32 mouse cellular contexts compared by ENCODE assay signal in genomic region chr6:41532181-41532580, GRCm38 (mm10). TPM values are rescaled to one million over a fixed set of nuclear protein-coding genes. Genes with fewer than 3 reads are reported as not detected.
A peak's percentile ranks its signal among the peaks of the same experiment; 100 is the strongest.
DNase-seq lines count a peak whose midpoint lies in the region; TF ChIP-seq lines count a peak whose summit lies in the region.
"Had no signal": no experiment of that assay in that cellular context is flagged by ENCODE, and none has a peak within 500 bp of the region (broad histone marks: within the 10 kb centered on the region; RNA-seq: fewer than 3 reads in every experiment).

No protein-coding gene starts in this region.

- no peak for TF ChIP-seq CTCF in lung, adult 2 months (IDR thresholded peaks at IDR 0.05; ENCODE audit: insufficient read depth, low read length)

- H3K4me1 ChIP-seq in lung, adult 2 months (ENCODE audit: control insufficient read depth, insufficient read depth, low read length), result no peaks in the 10 kb centered on the region
- H3K4me1 ChIP-seq: forebrain, embryonic 10.5 days; forebrain, embryonic 13.5 days; heart, embryonic 10.5 days; heart, embryonic 13.5 days had no signal

- 65% methylated on average over 4 of the region's 4 CpGs for WGBS in lung, adult 2 months

- no peak overlapping the region for H3K4me3 ChIP-seq in lung, adult 2 months (replicated peaks; ENCODE audit: extremely low read depth, low read depth, low read length)
- H3K4me3 ChIP-seq: forebrain, embryonic 10.5 days; forebrain, embryonic 13.5 days; gastrocnemius, adult 2 months; heart, embryonic 10.5 days; heart, embryonic 13.5 days had no signal

- peak; percentile 37 for DNase-seq in thymus, postnatal 0 days (ENCODE audit: low spot score)
- DNase-seq in thymus, postnatal 10 days (ENCODE audit: low spot score in 2 of 2), result no peak
- DNase-seq in CD4-positive helper T cell, adult 2 months (ENCODE audit: low read depth, low spot score), result peak; percentile 49
- DNase-seq in CD4-positive, CD25-positive, alpha-beta regulatory T cell, adult 2 months (ENCODE audit: low read depth, low spot score), result peak; percentile 58
- peak; percentile 55 for DNase-seq in induced T-regulatory cell, adult 2 months (ENCODE audit: low read depth)
- DNase-seq in heart, adult 8-10 months (ENCODE audit: low spot score), result no peak
- no peak for DNase-seq in lung, adult 2 months
- no peak for DNase-seq in lung, postnatal 10 days
- DNase-seq: adrenal gland, adult 8-10 months; adrenal gland, postnatal 25 days; cerebellum, adult 11-12 months; cerebellum, adult 8-10 months; cerebellum, postnatal 10 days; cerebellum, postnatal 36 days; embryo, embryonic 11 days; gastrocnemius, adult 2 months; gastrocnemius, postnatal 14 days; heart, adult 18-20 months; heart, postnatal 14 days; heart, postnatal 4 days had no signal

- TF ChIP-seq POLR2A in lung, adult 2 months (IDR thresholded peaks at IDR 0.05; ENCODE audit: borderline replicate concordance, extremely low read depth, low read depth, low read length), result no peak

RNA-seq across cellular contexts. Expression of gene Prss2, which starts 10.6 kb away (rescaled TPM):
- 3.6 and 4.7 TPM in 2 replicates for polyA plus RNA-seq in thymus, postnatal 0 days (2015; fragmentation: Nextera tagmentation; extraction: Ambion mirVana)
- total RNA-seq in heart, adult 8-10 months (2022), result not detected
- 0.46 and 17.9 TPM in 2 replicates for polyA plus RNA-seq in lung, adult 2 months (2012; rRNA removed)
- total RNA-seq: adrenal gland, adult 8-10 months; adrenal gland, postnatal 25 days; gastrocnemius, adult 2 months; gastrocnemius, postnatal 14 days; heart, adult 18-20 months; heart, postnatal 14 days; heart, postnatal 4 days; hindbrain, postnatal 0 days; MEL had no signal
- polyA plus RNA-seq: brain, embryonic 14.5 days; embryonic facial prominence, embryonic 11.5 days; embryonic facial prominence, embryonic 14.5 days; forebrain, embryonic 10.5 days; forebrain, embryonic 13.5 days; forebrain, embryonic 16.5 days; heart, embryonic 10.5 days; heart, embryonic 13.5 days; hindbrain, embryonic 11.5 days; hindbrain, embryonic 14.5 days; hindbrain, postnatal 0 days had no signal

Comparison
In these comparisons a context has a peak if more than half of its experiments do, and no peak if none do; other contexts are left out.
1. DNase-seq: peak in thymus, postnatal 0 days (single experiment), CD4-positive helper T cell, adult 2 months (single experiment), CD4-positive, CD25-positive, alpha-beta regulatory T cell, adult 2 months (single experiment) and induced T-regulatory cell, adult 2 months (single experiment); none in thymus, postnatal 10 days (0 of 2), heart, adult 8-10 months (single experiment), lung, adult 2 months (single experiment) and lung, postnatal 10 days (single experiment).